Mouse (Mus musculus) kidney, postnatal 0 days (tissue): ENCODE data around the gene Nrd1. TPM values are rescaled to one million over a fixed set of nuclear protein-coding genes. Genes with fewer than 3 reads are reported as not detected.

ENCODE experiments used
- ATAC-seq: fragments of 200-750 bp; cut with Nextera tagmentation; replicated peaks from 2 replicates; pipeline ENCODE4 v1.8.0; 2017; ENCODE audit warnings: low read depth, moderate number of reproducible peaks, moderate TSS enrichment, moderate library complexity; ENCODE audit not compliant: low FRiP score
- DNase-seq: peaks from one replicate; pipeline ENCODE4 v3.0.0-alpha.2; 2016; ENCODE audit warnings: low spot score
- H3K27ac ChIP-seq: fragments of 300-500 bp; sonication (generic); 2 replicates; pipeline ENCODE4 v1.5.1; 2014; ENCODE audit warnings: mild to moderate bottlenecking
- H3K27me3 ChIP-seq: fragments of 300-500 bp; sonication (generic); 2 replicates; pipeline ENCODE4 v1.6.1; 2014; ENCODE audit warnings: low read length, mixed read lengths; ENCODE audit not compliant: insufficient read depth
- H3K36me3 ChIP-seq: fragments of 300-500 bp; sonication (generic); 2 replicates; pipeline ENCODE4 v1.6.1; 2014; ENCODE audit warnings: low read length, mixed read lengths; ENCODE audit not compliant: insufficient read depth
- H3K4me1 ChIP-seq: fragments of 300-500 bp; sonication (generic); replicated peaks from 2 replicates; pipeline ENCODE4 v1.6.1; 2014; ENCODE audit warnings: antibody characterized with exemption, low read length, mixed read lengths; ENCODE audit not compliant: insufficient read depth
- H3K4me2 ChIP-seq: fragments of 300-500 bp; sonication (generic); 2 replicates; pipeline ENCODE4 v1.6.1; 2014; ENCODE audit warnings: mild to moderate bottlenecking, low read length, moderate library complexity, mixed read lengths
- H3K4me3 ChIP-seq: fragments of 300-500 bp; sonication (generic); replicated peaks from 2 replicates; pipeline ENCODE4 v1.5.1; 2014; ENCODE audit warnings: low read depth, low read length
- H3K9ac ChIP-seq: fragments of 300-500 bp; sonication (generic); 2 replicates; pipeline ENCODE4 v1.6.1; 2014; ENCODE audit warnings: low read depth, low read length
- H3K9me3 ChIP-seq: fragments of 300-500 bp; sonication (generic); replicated peaks from 2 replicates; pipeline ENCODE4 v1.6.1; 2016; ENCODE audit warnings: low read length, inconsistent platforms, mixed read lengths
- CTCF ChIP-seq: IDR thresholded peaks from 2 replicates; pipeline ENCODE4 v1.5.1; 2016; ENCODE audit warnings: antibody characterized with exemption, low read depth, mild to moderate bottlenecking, moderate library complexity
- WGBS: fragments of 180-500 bp; shearing (Covaris S2); extraction: QIAGEN DNeasy Blood & Tissue Kit; methylation state at CpG from one replicate; pipeline ENCODE4 v1.1.7; 2014; 5-methylcytosine and 5-hydroxymethylcytosine counted together
- polyA plus RNA-seq: library from polyadenylated mRNA; unstranded; fragments of >200 nt; fragmentation: Nextera tagmentation; extraction: Ambion mirVana; gene quantifications from 2 replicates; pipeline ENCODE4 v1.2.1, GENCODE M21; 2015

Nrd1 gene
- polyA plus RNA-seq, 1 experiment from 2014 or later = 43.5 TPM

- DNase-seq (no peak), ATAC-seq (0 out of 2 replicates have a peak, but pooled peaks have one; percentile 46)
- Histone ChIP-seq H3K9ac (no peak overlapping the region), H3K27me3 (no peaks in the 10 kb centered on the region), H3K27ac (no peak overlapping the region), H3K4me3 (no peak overlapping the region), H3K4me2 (no peak overlapping the region), H3K4me1 (no peaks in the 10 kb centered on the region), H3K9me3 (no peaks in the 10 kb centered on the region), H3K36me3 (no peaks in the 10 kb centered on the region)
- TF ChIP-seq CTCF = no peak
- WGBS = 58% methylated on average over 5 of the region's 5 CpGs
Observed at GRCm38 (mm10) chr4:108971054-108971453, 29.4 kb upstream of the Nrd1 start.

- H3K4me2 ChIP-seq = no peak overlapping the region
- 51% methylated on average over 6 of the region's 6 CpGs for WGBS
- H3K9me3 ChIP-seq = no peaks in the 10 kb centered on the region
- DNase-seq = peak; percentile 87
- no peak overlapping the region for H3K27ac ChIP-seq
- H3K9ac ChIP-seq = no peak overlapping the region
- H3K36me3 ChIP-seq = no peaks in the 10 kb centered on the region
- no peak for ATAC-seq
- no peaks in the 10 kb centered on the region for H3K4me1 ChIP-seq
- H3K4me3 ChIP-seq = no peak overlapping the region
- no peaks in the 10 kb centered on the region for H3K27me3 ChIP-seq
- peak; percentile 86 for TF ChIP-seq CTCF
Observed at GRCm38 (mm10) chr4:108976458-108977071, 23.9 kb upstream of the Nrd1 start.

- no peak overlapping the region for H3K4me2 ChIP-seq
- H3K27me3 ChIP-seq = no peaks in the 10 kb centered on the region
- 67% methylated on average over 1 of the region's 1 CpGs for WGBS
- no peaks in the 10 kb centered on the region for H3K36me3 ChIP-seq
- no peak for DNase-seq
- TF ChIP-seq CTCF = peak; percentile 20; the same call in 1 of the 2 replicates
- no peak overlapping the region for H3K9ac ChIP-seq
- H3K27ac ChIP-seq = no peak overlapping the region
- H3K9me3 ChIP-seq = no peaks in the 10 kb centered on the region
- no peaks in the 10 kb centered on the region for H3K4me1 ChIP-seq
- H3K4me3 ChIP-seq = no peak overlapping the region
- ATAC-seq = no peak
Observed at GRCm38 (mm10) chr4:108986833-108987472, 13.5 kb upstream of the Nrd1 start.

DNA sequence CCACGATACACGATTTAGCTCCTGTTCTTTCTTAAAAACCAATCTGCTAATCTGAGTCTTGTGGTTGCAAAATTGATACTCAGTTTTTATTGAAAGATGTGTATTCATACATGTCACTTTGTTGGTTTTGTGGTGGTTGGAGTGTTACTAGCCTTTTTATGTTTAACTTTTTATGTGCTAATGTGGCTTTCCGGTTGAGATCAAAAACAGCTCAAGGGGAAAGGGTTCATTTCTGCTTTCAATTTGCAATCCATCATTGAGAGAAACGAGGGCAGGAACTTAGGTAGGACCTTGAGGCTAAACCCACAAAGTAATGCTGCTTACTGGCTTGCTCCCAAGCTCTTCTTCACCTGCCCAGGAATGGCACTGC, 13.0 kb upstream of the Nrd1 start:
- H3K27me3 ChIP-seq = no peaks in the 10 kb centered on the region
- no peak overlapping the region for H3K9ac ChIP-seq
- no peak for TF ChIP-seq CTCF
- H3K9me3 ChIP-seq = no peaks in the 10 kb centered on the region
- no peak overlapping the region for H3K4me3 ChIP-seq
- no peak overlapping the region for H3K27ac ChIP-seq
- 67% methylated on average over 4 of the region's 4 CpGs for WGBS
- no peak overlapping the region for H3K4me2 ChIP-seq
- no peaks in the 10 kb centered on the region for H3K36me3 ChIP-seq
- H3K4me1 ChIP-seq = no peaks in the 10 kb centered on the region
- ATAC-seq (no peak), DNase-seq (no peak)

DNA sequence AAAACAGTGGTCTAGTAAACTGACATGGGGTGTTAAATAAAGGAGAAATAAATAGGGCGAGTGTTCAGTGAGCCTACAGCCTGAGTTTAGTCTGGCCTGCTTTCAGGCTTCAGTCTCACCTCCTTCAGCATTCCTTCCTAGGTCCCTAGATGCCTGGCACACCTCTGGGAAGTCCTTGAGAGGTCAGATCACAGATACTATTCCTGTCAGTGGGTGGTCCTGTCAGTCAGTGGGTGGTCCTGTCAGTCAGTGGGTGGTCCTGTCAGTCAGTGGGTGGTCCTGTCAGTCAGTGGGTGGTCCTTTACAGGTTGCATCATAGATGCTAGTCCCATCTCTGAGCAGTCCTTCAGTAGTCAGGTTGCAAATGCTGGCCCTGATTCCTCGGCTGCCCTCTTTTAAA, 11.0 kb upstream of the Nrd1 start:
- DNase-seq = no peak
- no peak overlapping the region for H3K27ac ChIP-seq
- 72% methylated on average over 2 of the region's 2 CpGs for WGBS
- no peaks in the 10 kb centered on the region for H3K36me3 ChIP-seq
- no peak overlapping the region for H3K4me3 ChIP-seq
- H3K9me3 ChIP-seq = no peaks in the 10 kb centered on the region
- no peak overlapping the region for H3K4me2 ChIP-seq
- TF ChIP-seq CTCF = no peak
- no peaks in the 10 kb centered on the region for H3K27me3 ChIP-seq
- H3K4me1 ChIP-seq = no peaks in the 10 kb centered on the region
- no peak for ATAC-seq
- H3K9ac ChIP-seq = no peak overlapping the region

GRCm38 (mm10) chr4:108990032-108990431, 10.4 kb upstream of the Nrd1 start:
- no peaks in the 10 kb centered on the region for H3K27me3 ChIP-seq
- no peaks in the 10 kb centered on the region for H3K36me3 ChIP-seq
- H3K4me2 ChIP-seq = no peak overlapping the region
- no peak overlapping the region for H3K9ac ChIP-seq
- no peaks in the 10 kb centered on the region for H3K4me1 ChIP-seq
- ATAC-seq (no peak), DNase-seq (no peak)
- no peak overlapping the region for H3K27ac ChIP-seq
- no peaks in the 10 kb centered on the region for H3K9me3 ChIP-seq
- no peak for TF ChIP-seq CTCF
- no peak overlapping the region for H3K4me3 ChIP-seq
